Mouse (Mus musculus): ENCODE measurements around the gene Cnot11.

The Cnot11 gene

GRCm38 (mm10) chr1:39535515-39536311, 921 bp downstream of the Cnot11 start:
- DNase-seq (ENCODE audit: low spot score), result peak; percentile 98

GRCm38 (mm10) chr1:39536701-39537100, 1.9 kb downstream of the Cnot11 start:
- no peak for DNase-seq (ENCODE audit: low spot score)

GRCm38 (mm10) chr1:39537631-39538380, 3.0 kb downstream of the Cnot11 start:
- no peak for DNase-seq (ENCODE audit: low spot score)

GRCm38 (mm10) chr1:39540592-39540991, 5.8 kb downstream of the Cnot11 start:
- no peak for DNase-seq (ENCODE audit: low spot score)

- DNase-seq (ENCODE audit: low spot score), result no peak
Observed at GRCm38 (mm10) chr1:39545589-39545988, 10.8 kb downstream of the Cnot11 start.

GRCm38 (mm10) chr1:39546160-39546866, 11.5 kb downstream of the Cnot11 start:
- no peak for DNase-seq (ENCODE audit: low spot score)

GRCm38 (mm10) chr1:39547238-39547637, 12.4 kb downstream of the Cnot11 start:
- DNase-seq (ENCODE audit: low spot score), result no peak

- no peak for DNase-seq (ENCODE audit: low spot score)
Observed at GRCm38 (mm10) chr1:39549831-39550230, 15.0 kb downstream of the Cnot11 start.

GRCm38 (mm10) chr1:39555556-39556415, 21.0 kb downstream of the Cnot11 start:
- no peak for DNase-seq (ENCODE audit: low spot score)

GRCm38 (mm10) chr1:39559009-39559408, 24.2 kb downstream of the Cnot11 start:
- DNase-seq (ENCODE audit: low spot score), result no peak

- no peak for DNase-seq (ENCODE audit: low spot score)
Observed at GRCm38 (mm10) chr1:39561920-39562319, 27.1 kb downstream of the Cnot11 start.

GRCm38 (mm10) chr1:39563161-39563560, 28.4 kb downstream of the Cnot11 start:
- DNase-seq (ENCODE audit: low spot score), result no peak

- DNase-seq (ENCODE audit: low spot score), result no peak
Observed at GRCm38 (mm10) chr1:39564603-39565002, 29.8 kb downstream of the Cnot11 start.

GRCm38 (mm10) chr1:39568079-39568478, 33.3 kb downstream of the Cnot11 start:
- DNase-seq (ENCODE audit: low spot score), result no peak

GRCm38 (mm10) chr1:39571653-39572052, 36.9 kb downstream of the Cnot11 start:
- no peak for DNase-seq (ENCODE audit: low spot score)

- DNase-seq (ENCODE audit: low spot score), result no peak
Observed at GRCm38 (mm10) chr1:39573890-39574289, 39.1 kb downstream of the Cnot11 start.

- DNase-seq (ENCODE audit: low spot score), result no peak
Observed at GRCm38 (mm10) chr1:39575778-39576375, 41.1 kb downstream of the Cnot11 start.

GRCm38 (mm10) chr1:39576431-39577243, 41.8 kb downstream of the Cnot11 start:
- DNase-seq (ENCODE audit: low spot score), result peak; percentile 47

GRCm38 (mm10) chr1:39577253-39577705, 42.5 kb downstream of the Cnot11 start, which contains the start of gene Rnf149:
Rnf149 (minus strand) TSS chr1:39577405.
- peak; percentile 99 for DNase-seq (ENCODE audit: low spot score)

- no peak for DNase-seq (ENCODE audit: low spot score)
Observed at GRCm38 (mm10) chr1:39578446-39578845, 43.7 kb downstream of the Cnot11 start.

All from urinary bladder, postnatal 25 days (tissue).